Mouse (Mus musculus) left cerebral cortex, postnatal 25 days (tissue): ENCODE data around the gene Bnc1. TPM values are rescaled to one million over a fixed set of nuclear protein-coding genes. Genes with fewer than 3 reads are reported as not detected.

ENCODE experiments used
- DNase-seq, 2 experiments: peaks; one replicate each; pipeline ENCODE4 v3.0.0; 2022; ENCODE audit warnings: low spot score in 2 of 2, mixed read lengths in 1 of 2
- intact Hi-C: fragments of 180-260 bp; cut with DNase I; formaldehyde crosslinking; loops from one replicate; pipeline ENCODE4 v1.15.1; 2025
- total RNA-seq, 2 experiments: library from RNA; stranded (reverse); gene quantifications; 2 replicates each; pipeline ENCODE4 v1.2.3; 2021

The Bnc1 gene
- total RNA-seq, 2 experiments from 2014 or later = not detected

GRCm38 (mm10) chr7:81918316-81918715, 73.8 kb downstream of the Bnc1 start:
- no peak for DNase-seq
- intact Hi-C loops = no loop called here

Other genes starting within 250 kb of the Bnc1 start
- 10 to 100 TPM; 77.8 to 85.5 TPM for gene Ramac, start 229.4 kb downstream of the Bnc1 start, total RNA-seq
- 10 to 100 TPM; 24.2 to 29.0 TPM for gene 3110040N11Rik, start 202.8 kb downstream of the Bnc1 start, total RNA-seq
- 100 to 1,000 TPM; 120 to 123 TPM for gene Btbd1, start 162.9 kb downstream of the Bnc1 start, total RNA-seq
- gene Gm10160, start 136.5 kb downstream of the Bnc1 start, total RNA-seq = not detected
- gene Tm6sf1, start 133.3 kb downstream of the Bnc1 start, total RNA-seq = 10 to 100 TPM; 29.5 to 30.0 TPM
- gene Hdgfl3, start 57.8 kb downstream of the Bnc1 start, total RNA-seq = 10 to 100 TPM; 71.9 to 73.0 TPM
- gene Sh3gl3, start 181.5 kb upstream of the Bnc1 start, total RNA-seq = 10 to 100 TPM; 50.8 to 58.9 TPM